Mouse (Mus musculus): ENCODE results near the gene Ugt1a10.

DNA sequence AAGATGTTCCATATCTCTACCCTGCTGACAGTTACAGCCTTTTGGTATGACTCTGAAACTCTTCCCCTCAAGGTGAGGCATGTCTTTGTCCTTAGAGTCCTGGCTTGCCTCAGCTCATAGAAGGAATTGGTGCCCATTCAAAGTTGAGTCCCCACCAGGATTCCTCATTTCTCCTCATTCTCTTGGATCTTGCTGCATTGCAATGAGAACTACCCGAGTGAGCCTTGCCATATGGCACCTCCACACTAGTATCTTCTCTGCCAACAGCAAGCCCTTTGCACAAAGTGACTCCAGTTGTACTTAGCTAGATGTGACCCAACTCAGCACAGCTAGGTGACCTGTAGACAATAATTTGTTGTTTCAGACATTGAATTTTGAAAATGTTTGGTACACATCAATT is 168.4 kb downstream of the Ugt1a10 start:
- TF ChIP-seq CTCF (IDR thresholded peaks at IDR 0.05; ENCODE audit: extremely low read depth, insufficient read length, insufficient replicate concordance, low read depth, low read length) (no peak), POLR2A (IDR thresholded peaks at IDR 0.05; ENCODE audit: low read depth, low read length) (no peak)

All from small intestine, adult 2 months (tissue).